Mouse (Mus musculus) stomach, embryonic 15.5 days (tissue): Measurements from ENCODE around the gene Brdt. TPM values are rescaled to one million over a fixed set of nuclear protein-coding genes. Genes with fewer than 3 reads are reported as not detected.
A peak's percentile ranks its signal among the peaks of the same experiment; 100 is the strongest.

Experiments used
- ATAC-seq: fragments of 200-750 bp; cut with Nextera tagmentation; 2 replicates; pipeline ENCODE4 v1.8.0; 2017; ENCODE audit warnings: low read depth, moderate number of reproducible peaks, moderate TSS enrichment; ENCODE audit not compliant: insufficient read depth, low FRiP score
- H3K27ac ChIP-seq: fragments of 300-500 bp; sonication (generic); 2 replicates; pipeline ENCODE4 v1.5.1; 2015; ENCODE audit warnings: mild to moderate bottlenecking, inconsistent platforms
- H3K27me3 ChIP-seq: fragments of 300-500 bp; sonication (generic); replicated peaks from 2 replicates; pipeline ENCODE4 v1.6.1; 2015; ENCODE audit warnings: inconsistent platforms
- H3K36me3 ChIP-seq: fragments of 300-500 bp; sonication (generic); 2 replicates; pipeline ENCODE4 v1.6.1; 2015; ENCODE audit warnings: inconsistent platforms
- H3K4me1 ChIP-seq: fragments of 300-500 bp; sonication (generic); 2 replicates; pipeline ENCODE4 v1.6.1; 2015; ENCODE audit warnings: inconsistent platforms
- H3K4me2 ChIP-seq: fragments of 300-500 bp; sonication (generic); 2 replicates; pipeline ENCODE4 v1.6.1; 2015; ENCODE audit warnings: mild to moderate bottlenecking, inconsistent platforms
- H3K4me3 ChIP-seq: fragments of 300-500 bp; sonication (generic); replicated peaks from 2 replicates; pipeline ENCODE4 v1.5.1; 2015; ENCODE audit warnings: inconsistent platforms
- H3K9ac ChIP-seq: fragments of 300-500 bp; sonication (generic); 2 replicates; pipeline ENCODE4 v1.6.1; 2015; ENCODE audit warnings: inconsistent platforms
- H3K9me3 ChIP-seq: fragments of 300-500 bp; sonication (generic); 2 replicates; pipeline ENCODE4 v1.6.1; 2016; ENCODE audit warnings: inconsistent platforms
- WGBS: fragments of 180-500 bp; shearing (Covaris S2); methylation state at CpG from one replicate; pipeline ENCODE4 v1.1.7; 2015; 5-methylcytosine and 5-hydroxymethylcytosine counted together
- polyA plus RNA-seq: library from polyadenylated mRNA; unstranded; fragments of >200 nt; fragmentation: Nextera tagmentation; extraction: Ambion mirVana; gene quantifications from 2 replicates; pipeline ENCODE4 v1.2.1, GENCODE M21; 2015

Brdt gene
- polyA plus RNA-seq, 1 experiment from 2014 or later, result 1.6 TPM

GRCm38 (mm10) chr5:107295061-107295816 lies 35.7 kb upstream of the Brdt start:
- Histone ChIP-seq H3K27me3 (no peaks in the 10 kb centered on the region), H3K4me2 (no peak overlapping the region), H3K4me1 (peaks cover 8% of the 10 kb centered on the region; the same call in 1 of the 2 replicates), H3K9ac (no peak overlapping the region), H3K27ac (peak overlapping the region; percentile 33; the same call in 1 of the 2 replicates), H3K36me3 (no peaks in the 10 kb centered on the region), H3K4me3 (no peak overlapping the region), H3K9me3 (no peaks in the 10 kb centered on the region)
- no peak for ATAC-seq
- 32% methylated on average over 8 of the region's 8 CpGs for WGBS

- H3K36me3 ChIP-seq, result no peaks in the 10 kb centered on the region
- no peaks in the 10 kb centered on the region for H3K27me3 ChIP-seq
- peak overlapping the region; percentile 73 for H3K27ac ChIP-seq
- ATAC-seq, result 0 out of 2 replicates have a peak, but pooled peaks have one; percentile 29
- H3K4me3 ChIP-seq, result 0 out of 2 replicates have a peak overlapping the region, but pooled peaks have one; percentile 3
- 57% methylated on average over 16 of the region's 16 CpGs for WGBS
- no peak overlapping the region for H3K9ac ChIP-seq
- H3K4me2 ChIP-seq, result peak overlapping the region; percentile 21
- peaks cover 8% of the 10 kb centered on the region; the same call in 1 of the 2 replicates for H3K4me1 ChIP-seq
- no peaks in the 10 kb centered on the region for H3K9me3 ChIP-seq
These were observed 35.0 kb upstream of the Brdt start for GRCm38 (mm10) chr5:107295817-107296511.

GRCm38 (mm10) chr5:107296512-107297322 lies 34.2 kb upstream of the Brdt start:
- no peaks in the 10 kb centered on the region for H3K36me3 ChIP-seq
- H3K9me3 ChIP-seq, result no peaks in the 10 kb centered on the region
- ATAC-seq, result peak; percentile 64; the same call in 1 of the 2 replicates
- WGBS, result 43% methylated on average over 9 of the region's 9 CpGs
- peaks cover 8% of the 10 kb centered on the region; the same call in 1 of the 2 replicates for H3K4me1 ChIP-seq
- no peak overlapping the region for H3K9ac ChIP-seq
- peak overlapping the region; percentile 21 for H3K4me2 ChIP-seq
- no peaks in the 10 kb centered on the region for H3K27me3 ChIP-seq
- H3K27ac ChIP-seq, result peak overlapping the region; percentile 73
- 0 out of 2 replicates have a peak overlapping the region, but pooled peaks have one; percentile 3 for H3K4me3 ChIP-seq

- peaks cover 8% of the 10 kb centered on the region; the same call in 1 of the 2 replicates for H3K4me1 ChIP-seq
- H3K9me3 ChIP-seq, result no peaks in the 10 kb centered on the region
- no peak overlapping the region for H3K4me3 ChIP-seq
- H3K4me2 ChIP-seq, result no peak overlapping the region
- no peak overlapping the region for H3K9ac ChIP-seq
- H3K36me3 ChIP-seq, result no peaks in the 10 kb centered on the region
- no peak for ATAC-seq
- H3K27ac ChIP-seq, result no peak overlapping the region
- H3K27me3 ChIP-seq, result no peaks in the 10 kb centered on the region
- 64% methylated on average over 11 of the region's 11 CpGs for WGBS
These were observed 32.1 kb upstream of the Brdt start for GRCm38 (mm10) chr5:107298854-107299253.

- WGBS, result 43% methylated on average over 11 of the region's 11 CpGs
- H3K9ac ChIP-seq, result no peak overlapping the region
- H3K36me3 ChIP-seq, result no peaks in the 10 kb centered on the region
- no peak overlapping the region for H3K4me3 ChIP-seq
- no peaks in the 10 kb centered on the region for H3K27me3 ChIP-seq
- H3K27ac ChIP-seq, result no peak overlapping the region
- peak; percentile 14; the same call in 1 of the 2 replicates for ATAC-seq
- H3K4me2 ChIP-seq, result peak overlapping the region; percentile 29; the same call in 1 of the 2 replicates
- H3K9me3 ChIP-seq, result no peaks in the 10 kb centered on the region
- H3K4me1 ChIP-seq, result no peaks in the 10 kb centered on the region
These were observed 27.6 kb upstream of the Brdt start for GRCm38 (mm10) chr5:107303350-107303861.

GRCm38 (mm10) chr5:107304117-107304825 lies 26.7 kb upstream of the Brdt start:
- Histone ChIP-seq H3K4me2 (no peak overlapping the region), H3K9me3 (no peaks in the 10 kb centered on the region), H3K4me1 (no peaks in the 10 kb centered on the region), H3K27ac (no peak overlapping the region), H3K9ac (no peak overlapping the region), H3K27me3 (no peaks in the 10 kb centered on the region), H3K4me3 (no peak overlapping the region), H3K36me3 (no peaks in the 10 kb centered on the region)
- no peak for ATAC-seq
- 45% methylated on average over 13 of the region's 13 CpGs for WGBS

- no peaks in the 10 kb centered on the region for H3K27me3 ChIP-seq
- no peak overlapping the region for H3K4me3 ChIP-seq
- 59% methylated on average over 4 of the region's 4 CpGs for WGBS
- H3K27ac ChIP-seq, result no peak overlapping the region
- H3K4me2 ChIP-seq, result no peak overlapping the region
- H3K9ac ChIP-seq, result no peak overlapping the region
- no peaks in the 10 kb centered on the region for H3K36me3 ChIP-seq
- no peaks in the 10 kb centered on the region for H3K4me1 ChIP-seq
- ATAC-seq, result no peak
- H3K9me3 ChIP-seq, result no peaks in the 10 kb centered on the region
These were observed 23.5 kb upstream of the Brdt start for GRCm38 (mm10) chr5:107307432-107307831.

- no peak overlapping the region for H3K4me3 ChIP-seq
- 91% methylated on average over 7 of the region's 7 CpGs for WGBS
- no peak for ATAC-seq
- H3K4me1 ChIP-seq, result peaks cover 3% of the 10 kb centered on the region; the same call in 1 of the 2 replicates
- no peaks in the 10 kb centered on the region for H3K9me3 ChIP-seq
- no peak overlapping the region for H3K4me2 ChIP-seq
- H3K36me3 ChIP-seq, result no peaks in the 10 kb centered on the region
- H3K27me3 ChIP-seq, result no peaks in the 10 kb centered on the region
- H3K9ac ChIP-seq, result no peak overlapping the region
- H3K27ac ChIP-seq, result no peak overlapping the region
These were observed 13.8 kb upstream of the Brdt start for GRCm38 (mm10) chr5:107317141-107317540.

- WGBS, result 5% methylated on average over 1 of the region's 1 CpGs
- Histone ChIP-seq H3K4me1 (peaks cover 3% of the 10 kb centered on the region; the same call in 1 of the 2 replicates), H3K4me3 (no peak overlapping the region), H3K9ac (no peak overlapping the region), H3K27me3 (no peaks in the 10 kb centered on the region), H3K4me2 (no peak overlapping the region), H3K36me3 (no peaks in the 10 kb centered on the region), H3K27ac (no peak overlapping the region), H3K9me3 (no peaks in the 10 kb centered on the region)
- ATAC-seq, result no peak
These were observed 10.3 kb upstream of the Brdt start for GRCm38 (mm10) chr5:107320703-107321102.

- Histone ChIP-seq H3K9me3 (no peaks in the 10 kb centered on the region), H3K9ac (no peak overlapping the region), H3K27me3 (no peaks in the 10 kb centered on the region), H3K36me3 (no peaks in the 10 kb centered on the region), H3K4me1 (no peaks in the 10 kb centered on the region), H3K4me3 (no peak overlapping the region), H3K27ac (no peak overlapping the region), H3K4me2 (no peak overlapping the region)
- WGBS, result 56% methylated on average over 3 of the region's 3 CpGs
- no peak for ATAC-seq
These were observed 9.4 kb downstream of the Brdt start for GRCm38 (mm10) chr5:107340404-107340803.

GRCm38 (mm10) chr5:107342891-107343290 lies 11.9 kb downstream of the Brdt start:
- Histone ChIP-seq H3K9me3 (no peaks in the 10 kb centered on the region), H3K4me1 (no peaks in the 10 kb centered on the region), H3K4me3 (no peak overlapping the region), H3K4me2 (no peak overlapping the region), H3K27ac (no peak overlapping the region), H3K36me3 (no peaks in the 10 kb centered on the region), H3K27me3 (no peaks in the 10 kb centered on the region), H3K9ac (no peak overlapping the region)
- no peak for ATAC-seq
- 86% methylated on average over 6 of the region's 6 CpGs for WGBS
